Mouse (Mus musculus) urinary bladder, postnatal 36 days (tissue): ENCODE measurements around the gene Trmt2b.
"Not testable (repeated sequence)": the region's sequence is repeated elsewhere in the genome, so short reads cannot be mapped to it uniquely, and the experiment has no call there.

Experiments
- DNase-seq, 2 experiments: peaks; one replicate each; pipeline ENCODE4 v3.0.0; 2022; ENCODE audit warnings: low spot score in 2 of 2, mixed read lengths in 1 of 2

The Trmt2b gene

DNA sequence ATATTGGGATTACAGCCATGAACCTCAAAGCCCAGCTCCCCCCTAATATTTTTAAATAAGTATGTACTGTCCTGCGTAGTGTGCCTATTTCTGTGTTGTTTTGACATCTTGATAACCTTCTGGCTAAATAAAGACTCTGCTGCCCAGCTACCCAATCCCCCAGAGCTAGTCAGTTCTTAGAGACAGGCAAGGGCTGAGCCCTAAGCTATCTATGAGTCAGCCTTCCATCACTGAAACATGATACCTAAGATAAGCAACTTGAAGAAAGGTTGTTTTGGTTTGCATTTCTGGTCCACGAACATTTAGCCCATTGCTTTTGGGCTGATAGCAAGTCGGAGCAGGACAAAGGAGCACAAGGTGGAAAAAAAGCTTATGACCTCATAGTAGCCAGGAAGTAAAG, 56.2 kb downstream of the Trmt2b start:
- no peak for DNase-seq

GRCm38 (mm10) chrX:134218161-134218560, 58.6 kb downstream of the Trmt2b start:
- no peak for DNase-seq

DNA sequence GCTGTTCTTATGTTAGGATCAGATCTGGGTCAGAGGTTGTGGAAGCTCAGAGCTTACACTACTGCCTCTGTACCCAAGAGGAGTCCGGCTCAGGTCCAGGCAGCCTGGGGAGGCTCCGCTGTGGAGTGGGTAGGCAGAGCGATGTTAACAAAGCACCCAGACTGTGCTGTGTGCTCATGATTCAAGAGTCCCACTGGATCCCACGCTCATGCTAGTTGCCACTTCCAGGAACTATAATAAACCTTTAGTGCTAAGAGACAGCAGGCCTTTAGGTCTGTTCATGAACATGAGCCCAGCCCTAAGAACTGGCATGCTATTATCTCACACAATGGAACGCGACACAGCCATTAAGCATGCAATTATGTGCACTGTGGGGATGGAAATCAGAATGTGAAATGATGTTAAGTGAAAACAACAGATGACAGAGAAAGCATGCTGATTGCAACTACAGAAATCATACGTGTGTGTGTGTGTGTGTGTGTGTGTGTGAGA, 65.6 kb downstream of the Trmt2b start:
- no peak for DNase-seq

DNA sequence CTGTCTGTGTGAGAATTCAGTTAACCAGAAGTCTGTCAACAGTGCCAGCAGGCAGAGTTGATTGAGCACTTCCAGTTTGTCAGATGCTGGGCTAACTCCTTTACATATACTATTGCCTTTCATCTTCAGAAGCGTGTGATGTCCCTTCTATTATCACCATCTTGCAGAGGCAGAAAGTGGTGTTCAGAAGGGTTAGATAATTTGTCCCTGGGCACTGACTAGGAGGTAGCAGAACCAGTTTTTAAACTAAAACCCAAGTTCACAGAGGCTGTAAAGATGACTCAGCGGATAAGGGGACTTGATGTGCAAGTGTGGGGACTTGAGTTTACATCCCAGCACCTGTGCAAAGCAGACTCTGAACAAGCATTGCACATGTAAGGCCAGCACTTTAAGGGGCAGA, 68.3 kb downstream of the Trmt2b start:
- no peak for DNase-seq

- DNase-seq = not testable (repeated sequence)
Measured at GRCm38 (mm10) chrX:134187201-134187600, 89.6 kb downstream of the Trmt2b start, which contains the start of gene Arl13a. Gene Arl13a (plus strand): TSS chrX:134187501.

DNA sequence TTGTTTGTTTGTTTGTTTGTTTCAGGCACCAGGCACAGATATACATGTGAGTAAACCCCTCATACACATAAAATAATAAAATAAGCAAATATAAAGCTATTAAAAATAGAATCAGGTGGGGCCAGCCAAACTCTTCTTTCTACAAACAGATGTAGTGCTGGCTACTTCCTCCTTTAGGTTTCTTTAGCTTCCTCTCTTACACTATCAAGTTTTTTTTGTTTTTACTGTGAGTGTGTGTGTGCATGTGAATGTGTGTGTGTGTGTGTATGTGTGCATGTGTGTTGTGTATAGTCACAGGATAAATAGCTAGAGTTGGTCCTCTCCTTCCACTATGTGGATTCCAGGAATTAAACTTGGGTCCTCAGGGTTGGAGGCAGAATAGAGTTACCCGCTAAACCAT, 102.1 kb downstream of the Trmt2b start:
- DNase-seq = no peak
